Comparison of ENCODE assay signal across 9 mouse cellular contexts in genomic region chr11:110448131-110448725, GRCm38 (mm10). TPM values are rescaled to one million over a fixed set of nuclear protein-coding genes. Genes with fewer than 3 reads are reported as not detected.
DNase-seq lines count a peak whose midpoint lies in the region; ATAC-seq and TF ChIP-seq lines count a peak whose summit lies in the region.
"Had no signal": no experiment of that assay in that cellular context is flagged by ENCODE, and none has a peak within 500 bp of the region (broad histone marks: within the 10 kb centered on the region; RNA-seq: fewer than 3 reads in every experiment).

No protein-coding gene starts in this region.

- H3K27ac ChIP-seq in forebrain, embryonic 14.5 days (ENCODE audit: low read depth, low read length) = no peak overlapping the region
- H3K27ac ChIP-seq in intestine, embryonic 14.5 days (ENCODE audit: low read depth) = peak overlapping the region; percentile 49; the same call in 1 of the 2 replicates
- H3K27ac ChIP-seq in liver, embryonic 14.5 days = peak overlapping the region; percentile 65
- H3K27ac ChIP-seq in neural tube, embryonic 11.5 days (ENCODE audit: low read depth, low read length) = no peak overlapping the region
- H3K27ac ChIP-seq: macrophage had no signal

- no peak for TF ChIP-seq EP300 in liver, embryonic 14.5 days (IDR thresholded peaks at IDR 0.05; ENCODE audit: low read depth)

- no peaks in the 10 kb centered on the region for H3K36me3 ChIP-seq in forebrain, embryonic 14.5 days (ENCODE audit: control insufficient read depth, insufficient read depth, low read length)
- H3K36me3 ChIP-seq in intestine, embryonic 14.5 days (ENCODE audit: control insufficient read depth, insufficient read depth, low read length) = no peaks in the 10 kb centered on the region
- H3K36me3 ChIP-seq in liver, embryonic 14.5 days (replicated peaks; ENCODE audit: control insufficient read depth, insufficient read depth, low read depth) = no peaks in the 10 kb centered on the region
- H3K36me3 ChIP-seq in neural tube, embryonic 11.5 days (ENCODE audit: control insufficient read depth, insufficient read depth, low read length) = no peaks in the 10 kb centered on the region

- whole genome bisulfite sequencing in forebrain, embryonic 14.5 days = 13% methylated on average over 7 of the region's 7 CpGs
- 12% methylated on average over 7 of the region's 7 CpGs for WGBS in intestine, embryonic 14.5 days
- WGBS in liver, embryonic 14.5 days (ENCODE audit: insufficient replicate concordance) = 7% methylated on average over 7 of the region's 7 CpGs
- 0% methylated on average over 7 of the region's 7 CpGs for WGBS in neural tube, embryonic 11.5 days

- no peak overlapping the region for H3K9ac ChIP-seq in forebrain, embryonic 14.5 days (ENCODE audit: low read length)
- H3K9ac ChIP-seq in intestine, embryonic 14.5 days (ENCODE audit: low read length) = no peak overlapping the region
- peak overlapping the region; percentile 59 for H3K9ac ChIP-seq in liver, embryonic 14.5 days (replicated peaks)
- no peak overlapping the region for H3K9ac ChIP-seq in neural tube, embryonic 11.5 days (ENCODE audit: low read length)

- H3K4me3 ChIP-seq in forebrain, embryonic 14.5 days (ENCODE audit: low read depth, low read length) = no peak overlapping the region
- H3K4me3 ChIP-seq in intestine, embryonic 14.5 days (ENCODE audit: low read depth, low read length) = no peak overlapping the region
- peak overlapping the region; percentile 53 to 61 for H3K4me3 ChIP-seq in liver, embryonic 14.5 days (ENCODE audit: insufficient read depth in 1 of 2, low read depth in 2 of 2, low read length in 2 of 2)
- H3K4me3 ChIP-seq in neural tube, embryonic 11.5 days (ENCODE audit: low read depth, low read length) = peak overlapping the region; percentile 10; the same call in 1 of the 2 replicates

- no peak for ATAC-seq in forebrain, embryonic 14.5 days
- ATAC-seq in intestine, embryonic 14.5 days (replicated peaks; ENCODE audit: low FRiP score, low TSS enrichment, low read depth) = no peak; the same call in 1 of the 2 replicates
- ATAC-seq in liver, embryonic 14.5 days (ENCODE audit: insufficient read depth) = peak; percentile 90
- ATAC-seq in neural tube, embryonic 11.5 days (ENCODE audit: insufficient read depth, low FRiP score, low TSS enrichment) = peak; percentile 66

- no peaks in the 10 kb centered on the region for H3K9me3 ChIP-seq in forebrain, embryonic 14.5 days (replicated peaks; ENCODE audit: control insufficient read depth, low read length)
- H3K9me3 ChIP-seq in intestine, embryonic 14.5 days (ENCODE audit: control insufficient read depth, low read length) = no peaks in the 10 kb centered on the region
- H3K9me3 ChIP-seq in liver, embryonic 14.5 days (ENCODE audit: control insufficient read depth, low read length) = no peaks in the 10 kb centered on the region
- no peaks in the 10 kb centered on the region for H3K9me3 ChIP-seq in neural tube, embryonic 11.5 days (ENCODE audit: control insufficient read depth, low read length)

- peaks cover 21% of the 10 kb centered on the region for H3K4me1 ChIP-seq in forebrain, embryonic 14.5 days (ENCODE audit: control insufficient read depth, insufficient read depth, low read length)
- peaks cover 41% of the 10 kb centered on the region for H3K4me1 ChIP-seq in intestine, embryonic 14.5 days (replicated peaks; ENCODE audit: control insufficient read depth, insufficient read depth, low read length)
- peaks cover 16 to 37% of the 10 kb centered on the region in 2 experiments for H3K4me1 ChIP-seq in liver, embryonic 14.5 days (replicated peaks; ENCODE audit: control insufficient read depth in 2 of 2, insufficient read depth in 2 of 2, low read length in 1 of 2)
- H3K4me1 ChIP-seq in neural tube, embryonic 11.5 days (ENCODE audit: control insufficient read depth, insufficient read depth, low read length) = peaks cover 21% of the 10 kb centered on the region

- H3K4me2 ChIP-seq in forebrain, embryonic 14.5 days (ENCODE audit: low read length) = peak overlapping the region; percentile 43
- peak overlapping the region; percentile 31 for H3K4me2 ChIP-seq in intestine, embryonic 14.5 days (ENCODE audit: low read length)
- H3K4me2 ChIP-seq in liver, embryonic 14.5 days (ENCODE audit: low read depth) = peak overlapping the region; percentile 87
- H3K4me2 ChIP-seq in neural tube, embryonic 11.5 days (ENCODE audit: low read depth) = peak overlapping the region; percentile 42

- H3K27me3 ChIP-seq in forebrain, embryonic 14.5 days (replicated peaks; ENCODE audit: control insufficient read depth, insufficient read depth, low read length) = no peaks in the 10 kb centered on the region
- H3K27me3 ChIP-seq in intestine, embryonic 14.5 days (replicated peaks; ENCODE audit: control insufficient read depth, insufficient read depth, low read length) = no peaks in the 10 kb centered on the region
- no peaks in the 10 kb centered on the region for H3K27me3 ChIP-seq in liver, embryonic 14.5 days (ENCODE audit: control insufficient read depth, insufficient read depth, low read length)
- H3K27me3 ChIP-seq in neural tube, embryonic 11.5 days (ENCODE audit: control insufficient read depth, insufficient read depth, low read length) = no peaks in the 10 kb centered on the region

- no peak for TF ChIP-seq CTCF in liver, embryonic 14.5 days (IDR thresholded peaks at IDR 0.05; ENCODE audit: low read depth)

- peak; percentile 24 for DNase-seq in adrenal gland, postnatal 10 days
- DNase-seq in adrenal gland, postnatal 4 days (ENCODE audit: low spot score in 2 of 2) = no peak
- DNase-seq in c-Kit-negative CD71-positive TER-119-positive erythroid progenitor cells, embryonic 14.5 days (ENCODE audit: low read depth, low spot score) = peak; percentile 40
- DNase-seq in forebrain, embryonic 14.5 days (ENCODE audit: low spot score) = no peak
- DNase-seq in intestine, embryonic 14.5 days (ENCODE audit: low spot score) = peak; percentile 66
- DNase-seq in liver, embryonic 14.5 days (ENCODE audit: low read depth in 3 of 3, low spot score in 3 of 3) = peak; percentile 59 to 66 (median 61)
- DNase-seq in neural tube, embryonic 11.5 days (ENCODE audit: low spot score) = peak; percentile 57
- DNase-seq in right cerebral cortex, postnatal 25 days = no peak

RNA-seq across cellular contexts. Expression of gene Map2k6, which starts 49.3 kb away (rescaled TPM):
- 10 to 100 TPM in 1 of 2 experiments, 1 to 10 TPM in 1; 7.6 to 11.0 TPM for total RNA-seq in adrenal gland, postnatal 10 days (2021)
- total RNA-seq in adrenal gland, postnatal 4 days (2021) = 10 to 100 TPM; 14.1 to 16.2 TPM
- polyA plus RNA-seq in forebrain, embryonic 14.5 days (2014; fragmentation: Nextera tagmentation; extraction: Ambion mirVana) = 46.9 and 50.9 TPM in 2 replicates
- polyA plus RNA-seq in intestine, embryonic 14.5 days (2014; fragmentation: Nextera tagmentation; extraction: Ambion mirVana) = 25.5 and 26.4 TPM in 2 replicates
- 2.3 and 2.8 TPM in 2 replicates for polyA plus RNA-seq in liver, embryonic 14.5 days (2012; rRNA removed)
- polyA plus RNA-seq in liver, embryonic 14.5 days (2014; fragmentation: Nextera tagmentation; extraction: Ambion mirVana) = 3.6 and 4.5 TPM in 2 replicates
- 32.1 and 33.7 TPM in 2 replicates for polyA plus RNA-seq in neural tube, embryonic 11.5 days (2014; fragmentation: Nextera tagmentation; extraction: Ambion mirVana)

Comparison
In these comparisons a context has a peak if more than half of its experiments do, and no peak if none do; other contexts are left out.
1. DNase-seq: peak in adrenal gland, postnatal 10 days (single experiment), c-Kit-negative CD71-positive TER-119-positive erythroid progenitor cells, embryonic 14.5 days (single experiment), intestine, embryonic 14.5 days (single experiment), liver, embryonic 14.5 days (3 of 3) and neural tube, embryonic 11.5 days (single experiment); none in adrenal gland, postnatal 4 days (0 of 2), forebrain, embryonic 14.5 days (single experiment) and right cerebral cortex, postnatal 25 days (single experiment).
2. ATAC-seq: peak in liver, embryonic 14.5 days (single experiment) and neural tube, embryonic 11.5 days (single experiment); none in forebrain, embryonic 14.5 days (single experiment) and intestine, embryonic 14.5 days (single experiment).
3. H3K27ac ChIP-seq: peak in intestine, embryonic 14.5 days (single experiment) and liver, embryonic 14.5 days (single experiment); none in forebrain, embryonic 14.5 days (single experiment) and neural tube, embryonic 11.5 days (single experiment).
4. H3K4me2 ChIP-seq: peak in every context shown above with its lines; median percentile 87 in liver, embryonic 14.5 days; 43 in forebrain, embryonic 14.5 days; 42 in neural tube, embryonic 11.5 days; 31 in intestine, embryonic 14.5 days.
5. H3K4me3 ChIP-seq: peak in liver, embryonic 14.5 days (2 of 2) and neural tube, embryonic 11.5 days (single experiment); none in forebrain, embryonic 14.5 days (single experiment) and intestine, embryonic 14.5 days (single experiment).